Mouse (Mus musculus) intestine, embryonic 14.5 days (tissue): ENCODE measurements at regions not wholly inside any gene's neighbourhood (a gene's known extent, or its start where the extent isn't known, plus 50 kb on each side); places are given as distances from the start of the nearest gene placed in this dataset.

Experiments used
- ATAC-seq: fragments of 200-750 bp; cut with Nextera tagmentation; replicated peaks from 2 replicates; pipeline ENCODE4 v1.8.0; 2017; ENCODE audit warnings: low read depth, moderate number of reproducible peaks, moderate TSS enrichment, moderate library complexity; ENCODE audit not compliant: low FRiP score, low TSS enrichment
- DNase-seq: peaks from one replicate; pipeline ENCODE4 v3.0.0-alpha.2; 2018; ENCODE audit warnings: low spot score
- H3K27ac ChIP-seq: fragments of 300-500 bp; sonication (generic); 2 replicates; pipeline ENCODE4 v1.5.1; 2014; ENCODE audit warnings: low read depth, mild to moderate bottlenecking, control low read depth
- H3K27me3 ChIP-seq: fragments of 300-500 bp; sonication (generic); replicated peaks from 2 replicates; pipeline ENCODE4 v1.6.1; 2014; ENCODE audit warnings: low read length, control low read depth; ENCODE audit not compliant: control insufficient read depth, insufficient read depth
- H3K36me3 ChIP-seq: fragments of 300-500 bp; sonication (generic); 2 replicates; pipeline ENCODE4 v1.6.1; 2014; ENCODE audit warnings: low read length, control low read depth; ENCODE audit not compliant: control insufficient read depth, insufficient read depth
- H3K4me1 ChIP-seq: fragments of 300-500 bp; sonication (generic); replicated peaks from 2 replicates; pipeline ENCODE4 v1.6.1; 2014; ENCODE audit warnings: low read length, control low read depth, mixed read lengths; ENCODE audit not compliant: control insufficient read depth, insufficient read depth
- H3K4me2 ChIP-seq: fragments of 300-500 bp; sonication (generic); 2 replicates; pipeline ENCODE4 v1.6.1; 2014; ENCODE audit warnings: low read length
- H3K4me3 ChIP-seq: fragments of 300-500 bp; sonication (generic); 2 replicates; pipeline ENCODE4 v1.5.1; 2014; ENCODE audit warnings: low read depth, low read length, control low read depth, mixed read lengths
- H3K9ac ChIP-seq: fragments of 300-500 bp; sonication (generic); 2 replicates; pipeline ENCODE4 v1.6.1; 2014; ENCODE audit warnings: mild to moderate bottlenecking, low read length
- H3K9me3 ChIP-seq: fragments of 300-500 bp; sonication (generic); 2 replicates; pipeline ENCODE4 v1.6.1; 2016; ENCODE audit warnings: low read length, control low read depth; ENCODE audit not compliant: control insufficient read depth
- WGBS: fragments of 180-500 bp; shearing (Covaris S2); extraction: QIAGEN DNeasy Blood & Tissue Kit; methylation state at CpG from one replicate; pipeline ENCODE4 v1.1.7; 2014; 5-methylcytosine and 5-hydroxymethylcytosine counted together

DNA sequence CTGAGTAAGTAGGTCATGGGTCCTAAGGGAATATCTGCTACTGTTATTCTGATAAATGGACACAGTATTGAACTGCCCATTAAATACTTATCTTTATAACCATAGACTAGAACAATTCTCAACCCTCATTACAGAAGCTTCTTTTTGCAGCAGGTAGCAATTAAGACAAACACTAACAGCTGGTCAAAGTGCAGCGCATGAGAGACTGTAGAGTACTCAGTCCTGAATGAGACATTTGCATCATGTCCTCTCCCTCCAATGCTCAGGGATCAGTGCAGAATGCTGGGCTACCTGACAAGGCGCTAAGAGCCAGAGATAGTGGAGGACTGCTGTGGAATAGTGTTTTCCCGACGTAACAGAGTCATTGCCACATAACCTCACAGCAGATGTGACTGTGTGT is 162.5 kb upstream of the Prep start:
- 93% methylated on average over 4 of the region's 4 CpGs for WGBS
- no peaks in the 10 kb centered on the region for H3K27me3 ChIP-seq
- no peak for ATAC-seq
- H3K36me3 ChIP-seq, result no peaks in the 10 kb centered on the region
- no peak overlapping the region for H3K4me2 ChIP-seq
- no peak overlapping the region for H3K27ac ChIP-seq
- H3K9me3 ChIP-seq, result no peaks in the 10 kb centered on the region
- H3K4me3 ChIP-seq, result no peak overlapping the region
- DNase-seq, result no peak
- no peak overlapping the region for H3K9ac ChIP-seq
- no peaks in the 10 kb centered on the region for H3K4me1 ChIP-seq

DNA sequence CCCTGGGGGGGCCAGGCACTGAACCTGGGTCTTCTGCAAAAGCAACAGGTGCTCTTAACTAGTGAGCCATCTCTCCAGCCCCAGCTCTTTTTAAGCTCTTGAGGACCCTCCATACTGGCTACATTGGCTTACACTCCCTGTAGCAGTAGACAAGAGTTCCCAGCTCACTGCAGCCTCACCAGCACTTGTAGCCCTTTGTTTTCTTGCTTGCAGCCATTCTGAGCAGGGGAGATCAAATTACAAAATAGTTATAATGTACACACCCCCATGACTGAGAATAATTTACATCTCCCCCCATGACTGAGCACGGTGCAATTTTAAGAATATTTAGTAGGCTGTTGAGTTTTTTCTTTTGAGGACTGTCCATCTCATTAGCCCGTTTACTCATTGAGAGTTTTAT is 165.8 kb upstream of the Prep start:
- 45% methylated on average over 2 of the region's 2 CpGs for WGBS
- Histone ChIP-seq H3K27me3 (no peaks in the 10 kb centered on the region), H3K27ac (no peak overlapping the region), H3K4me3 (no peak overlapping the region), H3K9me3 (no peaks in the 10 kb centered on the region), H3K9ac (no peak overlapping the region), H3K36me3 (no peaks in the 10 kb centered on the region), H3K4me2 (no peak overlapping the region), H3K4me1 (no peaks in the 10 kb centered on the region)
- no peak for ATAC-seq
- DNase-seq, result no peak

DNA sequence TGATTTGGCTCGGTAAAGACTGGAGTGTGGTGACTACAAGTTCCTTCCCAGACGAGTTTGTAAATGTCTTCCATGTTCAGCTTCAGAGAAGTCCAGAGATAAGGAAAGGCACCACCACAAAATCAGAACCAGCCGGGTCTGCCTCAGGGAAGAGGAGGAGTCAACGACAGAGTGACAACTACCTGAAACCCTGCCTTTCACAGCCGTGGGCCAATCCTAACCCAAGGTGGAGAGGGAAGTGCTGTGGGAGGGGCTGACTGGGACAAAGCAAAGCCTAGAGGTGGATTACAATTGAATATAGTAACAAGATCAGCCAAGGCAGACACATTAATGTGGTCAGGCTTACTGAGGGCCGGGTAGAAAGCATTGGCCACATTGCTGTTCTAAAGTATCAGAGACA is 174.9 kb upstream of the Prep start:
- Histone ChIP-seq H3K36me3 (no peaks in the 10 kb centered on the region), H3K4me3 (no peak overlapping the region), H3K27me3 (no peaks in the 10 kb centered on the region), H3K4me1 (no peaks in the 10 kb centered on the region), H3K9me3 (no peaks in the 10 kb centered on the region), H3K4me2 (no peak overlapping the region), H3K27ac (no peak overlapping the region), H3K9ac (no peak overlapping the region)
- WGBS, result 67% methylated on average over 6 of the region's 6 CpGs
- ATAC-seq (no peak), DNase-seq (no peak)

DNA sequence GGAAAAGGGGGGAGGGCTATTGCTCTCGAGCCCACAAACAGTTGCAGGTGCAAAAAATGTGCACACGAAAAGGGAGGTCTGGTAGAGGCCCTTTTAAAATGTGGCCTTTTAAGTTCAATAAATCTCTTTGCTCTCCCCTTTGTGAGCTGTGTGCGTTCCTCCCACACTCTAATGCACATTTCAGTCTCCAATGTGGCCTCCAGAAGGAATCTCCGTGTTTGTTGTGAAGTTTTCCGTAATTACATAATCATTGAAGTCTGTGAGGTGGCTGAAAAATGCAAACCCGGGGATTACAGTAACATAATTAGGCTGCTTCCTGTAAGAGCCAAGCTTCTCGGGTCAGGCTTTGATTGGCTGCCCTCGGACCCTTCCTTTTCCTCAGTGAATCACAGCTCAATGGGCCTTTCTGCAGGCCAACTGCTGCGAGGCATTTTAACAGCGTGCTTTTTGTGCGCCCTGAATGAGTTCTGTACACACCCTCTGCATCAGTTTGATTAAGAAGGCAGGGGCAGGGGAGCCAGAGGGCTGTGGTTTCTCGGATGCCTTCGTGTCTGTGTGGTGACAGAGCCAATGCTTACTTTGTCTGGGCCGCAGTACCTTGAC is 179.8 kb upstream of the Prep start:
- no peak for ATAC-seq

DNA sequence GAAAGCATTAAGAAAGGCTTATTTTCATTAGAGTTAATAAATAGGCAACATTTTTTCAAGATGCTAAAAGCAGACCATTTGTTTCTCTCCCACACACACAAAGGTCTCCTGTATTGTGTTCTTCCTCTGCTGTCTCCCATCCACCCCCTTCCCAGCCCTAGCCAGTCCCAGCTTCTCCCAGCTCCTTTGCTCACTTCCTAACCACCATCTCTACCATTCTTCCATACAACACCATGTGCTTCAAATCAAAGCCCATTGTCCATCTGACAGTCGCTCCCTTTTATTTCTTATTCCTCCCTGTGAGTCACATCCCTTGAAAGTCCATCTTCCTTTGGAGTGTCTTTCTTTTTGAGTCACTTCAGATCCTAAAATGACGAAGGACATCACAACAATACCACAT is 185.0 kb upstream of the Prep start:
- Histone ChIP-seq H3K4me2 (no peak overlapping the region), H3K27ac (no peak overlapping the region), H3K36me3 (no peaks in the 10 kb centered on the region), H3K9me3 (no peaks in the 10 kb centered on the region), H3K9ac (no peak overlapping the region), H3K27me3 (no peaks in the 10 kb centered on the region), H3K4me1 (no peaks in the 10 kb centered on the region), H3K4me3 (no peak overlapping the region)
- DNase-seq (no peak), ATAC-seq (no peak)
- WGBS, result 91% methylated on average over 2 of the region's 2 CpGs

More for the DNA sequence above, 179.8 kb upstream of the Prep start:
- Histone ChIP-seq H3K4me2 (no peak overlapping the region), H3K4me1 (no peaks in the 10 kb centered on the region), H3K4me3 (no peak overlapping the region), H3K27me3 (no peaks in the 10 kb centered on the region), H3K9ac (no peak overlapping the region), H3K9me3 (no peaks in the 10 kb centered on the region), H3K27ac (no peak overlapping the region), H3K36me3 (no peaks in the 10 kb centered on the region)
- no peak for DNase-seq
- 43% methylated on average over 14 of the region's 14 CpGs for WGBS

DNA sequence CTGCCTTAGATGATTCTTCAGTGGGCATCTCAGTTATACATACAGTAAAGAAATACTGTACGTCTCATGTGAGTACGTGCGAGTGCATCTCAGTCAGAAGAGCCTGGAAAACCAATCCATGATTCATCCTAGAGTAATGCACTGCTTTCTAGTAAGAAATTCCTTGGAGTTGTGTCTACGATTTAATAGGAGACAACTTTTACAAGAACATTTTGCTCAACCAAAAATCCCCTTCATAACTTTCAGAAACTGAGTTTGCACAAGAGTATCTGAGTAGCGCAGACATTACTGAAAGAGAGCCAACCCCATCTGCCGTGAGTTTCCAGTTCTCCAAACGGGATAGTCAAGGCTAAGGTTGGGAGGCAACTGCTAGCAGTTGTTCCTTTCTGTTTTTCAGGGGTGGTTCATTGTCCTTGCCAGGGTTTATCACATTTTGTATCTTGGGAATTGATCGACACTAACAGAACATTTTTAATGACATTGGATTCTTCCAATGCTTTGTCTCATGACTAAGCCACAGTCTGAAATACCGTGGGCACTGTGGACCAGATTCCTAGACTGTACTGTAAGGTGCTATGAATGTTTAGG is 189.8 kb upstream of the Prep start:
- H3K4me3 ChIP-seq, result no peak overlapping the region
- no peak overlapping the region for H3K27ac ChIP-seq
- no peaks in the 10 kb centered on the region for H3K4me1 ChIP-seq
- no peaks in the 10 kb centered on the region for H3K27me3 ChIP-seq
- H3K4me2 ChIP-seq, result no peak overlapping the region
- WGBS, result 89% methylated on average over 9 of the region's 9 CpGs
- no peak overlapping the region for H3K9ac ChIP-seq
- no peaks in the 10 kb centered on the region for H3K36me3 ChIP-seq
- no peaks in the 10 kb centered on the region for H3K9me3 ChIP-seq
- no peak for DNase-seq
- ATAC-seq, result no peak

DNA sequence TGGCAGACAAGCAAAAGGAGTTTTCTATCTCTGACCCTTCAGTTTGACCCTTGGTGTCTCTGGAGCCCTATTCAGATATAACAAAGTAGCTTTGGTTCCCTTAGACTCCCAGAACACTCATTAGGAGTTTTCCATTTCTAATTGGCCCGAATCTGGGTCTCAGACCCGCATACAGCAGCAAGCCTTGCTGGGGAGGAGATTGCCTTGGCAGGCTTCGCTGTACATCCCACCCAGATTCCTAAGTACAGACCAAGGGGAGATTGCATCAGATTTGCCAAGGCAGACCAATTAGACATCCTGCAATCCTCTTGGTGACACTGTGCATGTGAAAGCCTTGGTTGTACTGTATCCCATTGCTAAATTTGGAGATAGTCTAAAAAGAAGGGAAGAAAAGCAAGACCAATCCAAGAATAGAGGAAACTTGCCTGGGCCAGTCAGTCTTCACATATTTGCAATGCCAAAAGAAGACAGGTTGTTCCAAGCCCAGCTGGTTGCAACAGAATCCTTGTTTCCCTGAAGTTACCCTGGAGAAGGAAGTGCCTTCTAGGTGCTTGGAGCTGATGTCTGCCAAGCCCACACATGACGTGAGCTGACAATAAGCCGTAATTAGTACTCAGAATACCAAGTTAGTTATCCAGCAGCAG is 193.2 kb upstream of the Prep start:
- ATAC-seq (no peak), DNase-seq (no peak)
- no peak overlapping the region for H3K27ac ChIP-seq
- H3K4me3 ChIP-seq, result no peak overlapping the region
- no peak overlapping the region for H3K9ac ChIP-seq
- H3K4me2 ChIP-seq, result no peak overlapping the region
- H3K36me3 ChIP-seq, result no peaks in the 10 kb centered on the region
- WGBS, result 88% methylated on average over 5 of the region's 5 CpGs
- no peaks in the 10 kb centered on the region for H3K27me3 ChIP-seq
- H3K4me1 ChIP-seq, result no peaks in the 10 kb centered on the region
- no peaks in the 10 kb centered on the region for H3K9me3 ChIP-seq

DNA sequence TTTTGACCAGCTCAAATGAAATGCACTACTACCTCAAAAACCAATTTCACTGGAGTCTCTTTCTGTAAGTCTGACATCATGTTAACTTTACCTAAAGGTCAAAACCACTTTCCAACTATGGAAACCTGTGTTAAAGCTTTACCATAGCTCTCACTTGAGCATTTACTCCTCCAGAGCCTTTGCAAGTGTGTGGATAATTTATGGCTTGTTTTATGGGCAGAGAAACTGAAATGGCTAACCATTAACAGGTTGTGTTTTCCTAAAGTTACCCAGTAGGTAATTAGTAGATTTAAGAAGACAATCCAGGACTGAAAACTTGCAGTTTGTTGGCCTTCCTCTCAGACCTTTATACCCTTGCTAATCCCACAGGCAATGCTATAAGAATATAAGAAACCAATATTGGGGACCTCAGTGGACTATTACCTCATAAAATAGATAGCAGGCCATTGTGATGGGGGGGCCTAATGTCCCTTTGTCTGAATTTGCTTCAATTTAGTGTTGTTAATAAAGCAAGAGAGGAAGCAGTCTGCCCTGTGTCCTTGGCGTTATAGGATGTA is 202.7 kb upstream of the Prep start:
- 58% methylated on average over 1 of the region's 1 CpGs for WGBS
- no peak overlapping the region for H3K4me2 ChIP-seq
- no peak overlapping the region for H3K9ac ChIP-seq
- H3K4me1 ChIP-seq, result peaks cover 6% of the 10 kb centered on the region; the same call in 1 of the 2 replicates
- DNase-seq, result peak; percentile 48
- H3K27ac ChIP-seq, result no peak overlapping the region
- H3K27me3 ChIP-seq, result no peaks in the 10 kb centered on the region
- no peaks in the 10 kb centered on the region for H3K9me3 ChIP-seq
- no peak overlapping the region for H3K4me3 ChIP-seq
- H3K36me3 ChIP-seq, result no peaks in the 10 kb centered on the region
- peak; percentile 71 for ATAC-seq

DNA sequence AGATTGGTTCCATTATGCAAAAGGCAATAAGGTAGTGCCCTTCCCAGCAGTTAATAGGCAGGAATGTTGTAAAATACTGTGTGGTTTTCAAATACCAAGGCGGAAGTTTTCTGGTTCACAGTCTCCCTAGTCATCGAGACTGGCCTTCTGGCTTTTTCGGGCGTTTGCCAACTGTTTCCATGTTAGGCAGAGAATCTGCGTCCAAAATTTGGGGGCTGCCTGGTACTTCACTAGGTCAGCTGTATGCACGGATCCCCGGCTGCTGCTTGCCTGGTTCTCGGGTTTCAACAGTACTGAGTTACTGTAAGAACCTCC is 204.7 kb upstream of the Prep start:
- WGBS, result 48% methylated on average over 8 of the region's 8 CpGs
- Histone ChIP-seq H3K4me1 (peaks cover 6% of the 10 kb centered on the region; the same call in 1 of the 2 replicates), H3K27me3 (no peaks in the 10 kb centered on the region), H3K9me3 (no peaks in the 10 kb centered on the region), H3K27ac (peak overlapping the region; percentile 59; the same call in 1 of the 2 replicates), H3K9ac (no peak overlapping the region), H3K36me3 (no peaks in the 10 kb centered on the region), H3K4me2 (no peak overlapping the region), H3K4me3 (no peak overlapping the region)
- ATAC-seq (peak; percentile 40; the same call in 1 of the 2 replicates), DNase-seq (peak; percentile 58)
